Mouse (Mus musculus): ENCODE data around the gene Casp8ap2. TPM values are rescaled to one million over a fixed set of nuclear protein-coding genes. Genes with fewer than 3 reads are reported as not detected.

Gene Casp8ap2
- total and polyA plus RNA-seq, 3 experiments = 2.5 to 6.7 (median 4.9) TPM

GRCm38 (mm10) chr4:32572118-32572517, 43.1 kb upstream of the Casp8ap2 start:
- DNase-seq = no peak
- TF ChIP-seq POLR2A (IDR thresholded peaks at IDR 0.05; ENCODE audit: insufficient read depth, low read depth, low read length) = no peak
- TF ChIP-seq CTCF (IDR thresholded peaks at IDR 0.05) = peak; percentile 86
- intact Hi-C loops (cut with DNase I) = loop anchor here (1.0 to 2.0 kb wide), 3 partner anchors 333 to 517 kb away; partner anchors contain the start of gene Bach2
- Histone ChIP-seq H3K27me3 (ENCODE audit: control insufficient read depth, insufficient read depth, low read length) (no peaks in the 10 kb centered on the region), H3K27ac (no peak overlapping the region), H3K4me1 (ENCODE audit: control insufficient read depth, insufficient read depth, low read length) (no peaks in the 10 kb centered on the region), H3K4me3 (no peak overlapping the region), H3K9ac (ENCODE audit: low read depth, low read length) (no peak overlapping the region), H3K36me3 (ENCODE audit: control insufficient read depth, insufficient read depth, low read length) (no peaks in the 10 kb centered on the region), H3K79me2 (replicated peaks; ENCODE audit: control insufficient read depth, insufficient read depth, low read length) (no peaks in the 10 kb centered on the region)
- 56% methylated on average over 1 of the region's 1 CpGs for WGBS

GRCm38 (mm10) chr4:32573586-32573985, 41.7 kb upstream of the Casp8ap2 start:
- Histone ChIP-seq H3K27me3 (ENCODE audit: control insufficient read depth, insufficient read depth, low read length) (no peaks in the 10 kb centered on the region), H3K4me3 (no peak overlapping the region), H3K9ac (ENCODE audit: low read depth, low read length) (no peak overlapping the region), H3K79me2 (replicated peaks; ENCODE audit: control insufficient read depth, insufficient read depth, low read length) (no peaks in the 10 kb centered on the region), H3K27ac (no peak overlapping the region), H3K4me1 (ENCODE audit: control insufficient read depth, insufficient read depth, low read length) (no peaks in the 10 kb centered on the region), H3K36me3 (ENCODE audit: control insufficient read depth, insufficient read depth, low read length) (no peaks in the 10 kb centered on the region)
- intact Hi-C loops (cut with DNase I) = loop anchor here (2.0 kb wide), 2 partner anchors 335 to 421 kb away; partner anchors contain the start of gene Bach2
- DNase-seq = no peak
- 79% methylated on average over 5 of the region's 5 CpGs for WGBS
- TF ChIP-seq EP300 (IDR thresholded peaks at IDR 0.05; ENCODE audit: insufficient read depth, low read depth, low read length) = no peak
- no peak for TF ChIP-seq POLR2A (IDR thresholded peaks at IDR 0.05; ENCODE audit: insufficient read depth, low read depth, low read length)
- no peak for TF ChIP-seq CTCF (IDR thresholded peaks at IDR 0.05)

- Histone ChIP-seq H3K27me3 (ENCODE audit: control insufficient read depth, insufficient read depth, low read length) (no peaks in the 10 kb centered on the region), H3K36me3 (ENCODE audit: control insufficient read depth, insufficient read depth, low read length) (no peaks in the 10 kb centered on the region), H3K9ac (ENCODE audit: low read depth, low read length) (no peak overlapping the region), H3K4me1 (ENCODE audit: control insufficient read depth, insufficient read depth, low read length) (no peaks in the 10 kb centered on the region), H3K4me3 (no peak overlapping the region), H3K27ac (no peak overlapping the region), H3K79me2 (replicated peaks; ENCODE audit: control insufficient read depth, insufficient read depth, low read length) (no peaks in the 10 kb centered on the region)
- TF ChIP-seq CTCF (IDR thresholded peaks at IDR 0.05) = peak; percentile 37
- no peak for TF ChIP-seq POLR2A (IDR thresholded peaks at IDR 0.05; ENCODE audit: insufficient read depth, low read depth, low read length)
- intact Hi-C loops (cut with DNase I) = no loop called here
- DNase-seq = no peak
- WGBS = 95% methylated on average over 1 of the region's 1 CpGs
Measured at GRCm38 (mm10) chr4:32574604-32575003, 40.6 kb upstream of the Casp8ap2 start.

GRCm38 (mm10) chr4:32575165-32575564, 40.1 kb upstream of the Casp8ap2 start:
- peak; percentile 26 to 48 for DNase-seq

GRCm38 (mm10) chr4:32579850-32580249, 35.4 kb upstream of the Casp8ap2 start:
- no peak for TF ChIP-seq CTCF (IDR thresholded peaks at IDR 0.05)
- TF ChIP-seq EP300 (IDR thresholded peaks at IDR 0.05; ENCODE audit: insufficient read depth, low read depth, low read length) = no peak
- TF ChIP-seq POLR2A (IDR thresholded peaks at IDR 0.05; ENCODE audit: insufficient read depth, low read depth, low read length) = no peak
- Histone ChIP-seq H3K36me3 (ENCODE audit: control insufficient read depth, insufficient read depth, low read length) (no peaks in the 10 kb centered on the region), H3K27ac (no peak overlapping the region), H3K9ac (ENCODE audit: low read depth, low read length) (no peak overlapping the region), H3K4me3 (no peak overlapping the region), H3K79me2 (replicated peaks; ENCODE audit: control insufficient read depth, insufficient read depth, low read length) (no peaks in the 10 kb centered on the region), H3K4me1 (ENCODE audit: control insufficient read depth, insufficient read depth, low read length) (no peaks in the 10 kb centered on the region), H3K27me3 (ENCODE audit: control insufficient read depth, insufficient read depth, low read length) (no peaks in the 10 kb centered on the region)
- WGBS = 74% methylated on average over 8 of the region's 8 CpGs
- no peak for DNase-seq
- intact Hi-C loops (cut with DNase I) = no loop called here

More at GRCm38 (mm10) chr4:32575165-32575564, 40.1 kb upstream of the Casp8ap2 start:
- WGBS = 46% methylated on average over 9 of the region's 9 CpGs
- Histone ChIP-seq H3K4me3 (no peak overlapping the region), H3K27ac (no peak overlapping the region), H3K36me3 (ENCODE audit: control insufficient read depth, insufficient read depth, low read length) (no peaks in the 10 kb centered on the region), H3K9ac (ENCODE audit: low read depth, low read length) (no peak overlapping the region), H3K27me3 (ENCODE audit: control insufficient read depth, insufficient read depth, low read length) (no peaks in the 10 kb centered on the region), H3K4me1 (ENCODE audit: control insufficient read depth, insufficient read depth, low read length) (no peaks in the 10 kb centered on the region), H3K79me2 (replicated peaks; ENCODE audit: control insufficient read depth, insufficient read depth, low read length) (no peaks in the 10 kb centered on the region)
- intact Hi-C loops (cut with DNase I) = no loop called here
- TF ChIP-seq POLR2A (IDR thresholded peaks at IDR 0.05; ENCODE audit: insufficient read depth, low read depth, low read length) (no peak), EP300 (IDR thresholded peaks at IDR 0.05; ENCODE audit: insufficient read depth, low read depth, low read length) (no peak), CTCF (IDR thresholded peaks at IDR 0.05) (no peak)

- intact Hi-C loops (cut with DNase I) = no loop called here
- no peak for TF ChIP-seq EP300 (IDR thresholded peaks at IDR 0.05; ENCODE audit: insufficient read depth, low read depth, low read length)
- TF ChIP-seq CTCF (IDR thresholded peaks at IDR 0.05) = no peak
- TF ChIP-seq POLR2A (IDR thresholded peaks at IDR 0.05; ENCODE audit: insufficient read depth, low read depth, low read length) = no peak
- H3K4me1 ChIP-seq (ENCODE audit: control insufficient read depth, insufficient read depth, low read length) = no peaks in the 10 kb centered on the region
- no peaks in the 10 kb centered on the region for H3K36me3 ChIP-seq (ENCODE audit: control insufficient read depth, insufficient read depth, low read length)
- no peaks in the 10 kb centered on the region for H3K27me3 ChIP-seq (ENCODE audit: control insufficient read depth, insufficient read depth, low read length)
- no peak overlapping the region for H3K9ac ChIP-seq (ENCODE audit: low read depth, low read length)
- no peak overlapping the region for H3K4me3 ChIP-seq
- no peak overlapping the region for H3K27ac ChIP-seq
- no peak for DNase-seq
- WGBS = 82% methylated on average over 6 of the region's 6 CpGs
- no peaks in the 10 kb centered on the region for H3K79me2 ChIP-seq (replicated peaks; ENCODE audit: control insufficient read depth, insufficient read depth, low read length)
Measured at GRCm38 (mm10) chr4:32584181-32584580, 31.1 kb upstream of the Casp8ap2 start.
